Mouse (Mus musculus): ENCODE data around the gene Lzts2.

DNA sequence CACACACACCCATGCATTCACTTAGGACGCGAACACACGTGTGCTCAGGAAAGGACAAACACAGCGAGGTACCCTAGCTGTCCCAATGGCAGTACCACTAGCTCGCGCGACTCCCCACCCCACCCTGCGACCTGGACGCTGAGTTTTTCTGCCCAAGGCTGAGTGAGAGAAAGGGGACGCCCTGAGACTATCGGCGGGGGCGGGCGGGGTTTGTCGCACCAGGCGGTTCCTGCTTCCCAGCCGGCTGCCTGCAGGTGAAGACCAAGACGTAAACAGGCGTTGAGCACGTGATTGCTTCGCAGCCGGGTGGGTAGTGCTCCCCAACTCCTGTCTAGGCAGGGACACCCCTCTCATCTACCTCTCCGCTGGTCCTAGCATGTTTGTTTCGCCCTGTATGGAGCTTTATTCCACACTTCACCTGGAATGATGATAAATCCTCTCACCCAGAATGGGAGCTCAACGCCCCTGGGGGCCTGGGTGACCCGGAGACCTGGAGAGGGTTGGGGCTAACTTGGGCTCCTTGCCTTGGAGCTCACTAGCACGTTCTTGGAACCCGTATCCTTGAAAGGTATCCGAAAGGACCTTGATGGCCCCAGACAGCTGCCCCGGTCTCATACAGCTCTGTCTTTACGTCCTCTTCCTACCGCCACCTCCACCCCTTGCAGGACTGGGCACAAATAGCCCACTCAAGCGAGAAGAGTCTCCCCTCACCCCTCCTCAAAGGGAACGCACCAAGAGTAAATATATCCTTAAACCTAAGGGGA is 1.5 kb downstream of the Lzts2 start:
- TF ChIP-seq GATA1 (IDR thresholded peaks at IDR 0.05; ENCODE audit: low read length) (no peak), TAL1 (IDR thresholded peaks at IDR 0.05; ENCODE audit: low read length) (no peak)

Data from erythroblast, embryonic 14.5 days (primary cell).